Mouse (Mus musculus) induced T-regulatory cell, adult 2 months (primary cell): Measurements from ENCODE around the gene Rapgefl1.
A peak's percentile ranks its signal among the peaks of the same experiment; 100 is the strongest.
"Not testable (repeated sequence)": the region's sequence is repeated elsewhere in the genome, so short reads cannot be mapped to it uniquely, and the experiment has no call there.

Experiments
- DNase-seq: peaks from one replicate; pipeline ENCODE4 v3.0.0-alpha.2; 2012; ENCODE audit warnings: low read depth

Gene Rapgefl1

GRCm38 (mm10) chr11:98816706-98817239, 19.8 kb upstream of the Rapgefl1 start:
- DNase-seq: no peak

DNA sequence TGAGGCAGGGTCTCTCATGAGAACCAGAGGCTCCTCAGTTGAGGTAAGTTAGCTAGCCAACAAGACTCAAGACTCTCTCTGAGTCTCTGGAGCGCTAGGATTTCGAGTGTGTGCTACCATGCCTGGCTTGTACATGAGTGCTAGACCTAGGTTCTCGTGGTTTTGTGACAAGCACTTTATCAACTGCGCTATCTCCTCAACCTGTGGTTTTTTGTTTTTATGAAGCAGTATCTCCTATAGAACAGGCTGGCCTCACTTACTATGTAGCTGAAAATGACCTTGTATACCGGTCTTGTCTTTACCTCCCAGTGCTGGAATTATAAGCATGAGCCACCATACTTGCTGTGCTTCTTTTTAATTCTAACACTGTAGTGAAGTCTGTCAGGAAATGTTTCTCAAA, 15.6 kb upstream of the Rapgefl1 start:
- DNase-seq: peak; percentile 56

- DNase-seq: not testable (repeated sequence)
Observed at GRCm38 (mm10) chr11:98826071-98826470, 10.5 kb upstream of the Rapgefl1 start.

DNA sequence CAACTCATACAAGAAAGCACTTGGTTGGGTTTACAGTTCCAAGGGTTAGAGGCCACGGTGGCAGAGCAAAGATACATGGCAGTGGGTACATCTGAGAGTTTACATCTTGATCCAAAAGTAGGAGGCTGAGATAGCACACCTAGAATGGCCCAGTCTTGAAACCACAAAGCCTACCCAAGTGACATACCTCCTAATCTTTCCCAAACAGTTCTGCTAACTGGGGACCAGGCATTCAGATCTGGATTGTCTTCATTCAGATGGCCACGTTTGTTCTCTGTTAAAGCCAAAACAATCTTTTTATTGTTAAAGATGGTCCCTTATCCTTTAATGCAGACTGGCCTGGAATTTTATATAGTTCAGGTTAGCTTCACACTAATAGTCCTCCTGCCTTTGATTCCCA, 8.7 kb upstream of the Rapgefl1 start:
- DNase-seq: no peak

DNA sequence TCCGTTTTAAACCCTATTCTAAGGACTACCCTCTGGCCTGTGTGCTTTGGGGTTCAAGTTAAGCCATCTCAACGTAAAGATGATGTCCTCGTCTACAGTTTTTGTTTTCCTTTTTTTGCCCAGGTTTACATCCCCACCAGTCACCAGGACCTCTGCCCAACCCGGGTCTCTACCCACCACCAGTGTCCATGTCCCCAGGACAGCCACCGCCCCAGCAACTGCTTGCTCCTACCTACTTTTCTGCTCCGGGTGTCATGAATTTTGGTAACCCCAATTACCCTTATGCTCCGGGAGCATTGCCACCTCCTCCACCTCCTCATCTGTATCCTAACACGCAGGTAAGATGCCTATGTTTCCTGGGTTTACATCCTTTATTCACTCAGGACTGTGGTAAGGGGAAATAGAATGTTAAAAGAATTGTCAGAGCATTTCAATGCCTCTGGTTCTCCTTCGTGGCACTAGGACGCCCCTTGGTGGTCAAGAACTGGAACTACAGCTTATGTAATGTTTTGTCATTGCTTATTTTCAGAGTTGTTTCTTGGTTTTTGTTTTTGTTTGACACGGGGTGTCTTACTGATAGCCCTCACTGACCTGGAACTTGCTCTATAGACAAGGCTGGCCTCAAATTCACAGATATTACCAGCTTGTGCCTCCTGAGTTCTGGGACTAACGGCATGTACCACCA, 7.4 kb upstream of the Rapgefl1 start:
- DNase-seq: peak; percentile 83

DNA sequence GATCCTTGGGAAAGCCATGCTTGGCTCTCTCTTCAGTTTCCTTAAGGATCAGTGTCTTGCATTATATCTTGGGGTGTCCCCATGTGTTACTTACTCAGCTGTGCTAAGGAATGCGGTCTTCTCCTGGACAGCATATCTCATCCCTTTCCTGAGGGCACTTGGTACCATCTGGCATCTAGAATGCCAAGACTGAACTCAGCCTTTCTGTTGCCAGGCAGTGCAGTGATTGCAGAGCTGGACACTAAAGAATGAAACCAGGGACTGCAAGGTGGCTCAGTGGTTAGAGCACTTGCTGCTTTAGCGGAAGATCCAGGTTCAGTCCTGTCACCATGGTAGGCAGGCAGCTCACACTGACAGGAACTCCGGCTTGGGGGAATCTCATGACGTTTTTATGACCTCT, 6.7 kb upstream of the Rapgefl1 start:
- no peak for DNase-seq

- no peak for DNase-seq
Observed at GRCm38 (mm10) chr11:98835296-98835695, 1.3 kb upstream of the Rapgefl1 start.

GRCm38 (mm10) chr11:98835725-98836124, 860 bp upstream of the Rapgefl1 start:
- DNase-seq: no peak

DNA sequence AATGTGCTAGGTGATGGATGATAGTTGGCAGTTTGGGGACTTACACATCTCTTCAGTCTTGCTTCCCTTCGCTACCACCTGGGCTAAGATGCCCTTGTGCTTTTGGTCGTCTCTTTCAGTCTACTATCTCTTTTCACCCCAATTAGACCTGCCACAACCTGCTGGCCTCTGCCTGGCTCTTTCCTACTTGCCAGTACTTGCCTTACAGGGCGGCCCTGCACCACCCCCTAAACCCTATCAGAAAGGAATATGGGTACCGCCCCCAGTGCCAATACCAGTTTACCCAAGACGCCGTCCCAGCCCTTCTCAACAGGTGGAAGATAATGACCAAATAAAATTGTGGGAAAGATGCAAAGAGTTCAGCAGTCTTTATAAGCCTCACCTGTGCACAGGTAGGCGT, 457 bp upstream of the Rapgefl1 start:
- no peak for DNase-seq

GRCm38 (mm10) chr11:98837231-98837704, 683 bp downstream of the Rapgefl1 start:
- no peak for DNase-seq

DNA sequence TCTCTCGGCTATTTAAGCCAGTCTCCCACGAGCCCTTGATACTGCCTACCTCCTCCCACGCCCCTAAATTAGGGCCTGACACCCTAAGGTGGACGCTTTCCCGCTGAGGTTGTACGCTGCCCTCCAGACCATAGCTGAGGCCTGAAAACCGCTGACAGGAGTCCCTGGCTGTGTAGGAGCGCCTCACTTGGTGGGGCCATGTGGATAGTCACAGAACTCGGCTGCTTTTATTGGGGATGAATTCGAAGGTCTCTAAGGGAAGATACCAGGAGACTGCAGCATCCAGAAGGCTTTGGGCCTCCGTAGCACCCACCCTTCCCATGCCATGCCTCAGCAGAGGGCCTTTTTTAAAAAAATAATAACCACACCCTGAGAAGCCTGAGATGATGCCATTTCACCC, 1.3 kb downstream of the Rapgefl1 start:
- no peak for DNase-seq

DNA sequence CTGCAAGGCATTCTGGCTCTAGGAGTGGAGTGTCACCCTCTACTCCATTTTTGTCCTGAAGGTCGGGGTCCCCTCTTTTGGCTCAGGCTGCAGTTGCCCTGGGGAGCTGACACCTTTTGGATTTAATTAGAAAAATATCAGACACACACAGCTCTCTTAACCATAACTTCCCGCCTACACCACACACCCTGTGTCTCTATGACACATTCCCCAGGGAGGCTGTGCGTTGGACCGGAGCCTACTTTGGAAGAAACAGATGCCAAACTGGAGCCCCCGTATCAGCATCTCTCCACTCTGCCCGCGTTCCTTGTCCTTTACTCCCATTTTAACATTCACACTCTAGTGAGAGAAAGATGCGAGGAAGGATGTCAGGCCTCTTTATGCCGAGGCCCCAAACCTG, 1.9 kb downstream of the Rapgefl1 start:
- DNase-seq: no peak

DNA sequence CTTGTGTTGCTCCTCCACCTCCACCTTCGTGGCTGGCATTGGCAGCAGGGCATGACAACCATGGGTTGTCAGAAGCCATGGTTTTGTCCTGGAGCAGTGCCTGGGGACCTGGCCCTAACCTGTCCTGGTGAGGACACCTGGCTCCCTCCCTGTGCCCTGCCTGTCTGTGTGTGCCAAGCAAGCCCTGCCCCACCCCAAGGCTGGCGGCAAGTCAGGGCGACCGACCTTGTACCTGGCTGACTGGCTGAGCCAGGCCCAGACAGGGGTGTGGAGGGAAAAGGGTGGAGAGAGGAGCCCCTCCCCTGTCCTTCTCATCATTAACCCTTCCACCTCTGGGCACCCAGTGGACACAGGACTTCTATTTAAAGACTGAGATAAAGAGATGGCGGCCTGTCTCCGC, 2.8 kb downstream of the Rapgefl1 start:
- DNase-seq: no peak

DNA sequence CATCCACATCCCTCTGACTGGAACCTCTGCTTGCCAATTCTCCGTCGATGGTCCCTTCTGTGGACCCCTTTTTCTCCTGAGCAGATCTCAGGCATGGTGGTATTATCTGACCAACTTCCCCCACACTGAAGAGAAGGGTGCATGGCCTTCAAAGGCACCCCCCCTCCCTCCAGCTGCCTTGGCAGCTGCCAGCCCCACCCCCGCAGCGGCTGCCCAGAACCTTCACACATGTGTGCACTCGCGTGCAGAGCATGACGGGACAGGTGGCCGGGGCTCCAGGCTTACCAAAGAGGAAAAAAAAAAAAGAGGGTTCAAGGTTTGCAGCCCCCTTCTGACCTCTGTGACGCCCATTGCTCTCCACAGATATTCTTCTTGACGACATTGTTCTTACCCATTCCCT, 3.3 kb downstream of the Rapgefl1 start:
- no peak for DNase-seq

- no peak for DNase-seq
Observed at GRCm38 (mm10) chr11:98846016-98846415, 9.4 kb downstream of the Rapgefl1 start.

DNA sequence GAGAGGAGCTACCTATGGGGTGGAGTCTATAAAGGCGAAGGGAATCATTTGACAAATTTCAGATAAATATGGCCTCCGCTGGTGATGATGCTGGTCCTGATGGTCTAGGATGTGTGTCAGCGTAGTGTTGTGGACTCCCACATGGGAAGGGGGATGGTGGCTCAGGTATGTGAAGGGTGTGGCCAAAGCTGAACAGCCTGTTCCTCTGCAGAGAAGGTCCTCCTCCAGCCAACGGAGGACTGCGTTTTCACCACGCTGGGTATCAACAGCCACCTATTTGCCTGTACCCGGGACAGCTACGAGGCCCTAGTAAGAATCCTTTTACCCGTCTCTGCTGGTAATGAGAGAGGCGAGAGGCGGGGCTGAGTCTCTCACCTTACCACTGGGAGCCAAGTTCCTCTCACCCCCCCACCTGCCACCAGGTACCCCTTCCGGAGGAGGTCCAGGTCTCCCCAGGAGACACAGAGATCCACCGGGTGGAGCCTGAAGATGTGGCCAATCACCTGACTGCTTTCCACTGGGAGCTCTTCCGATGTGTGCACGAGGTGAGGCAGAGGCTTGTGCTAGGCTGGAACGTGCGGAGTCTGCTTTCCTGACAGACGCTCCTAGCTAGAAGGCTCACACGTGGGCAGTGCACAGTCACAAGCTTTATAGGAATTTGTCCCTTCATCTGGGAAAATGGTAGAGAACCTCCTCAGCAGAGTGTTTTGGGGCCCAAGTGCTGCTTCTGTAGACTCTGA, 10.4 kb downstream of the Rapgefl1 start:
- DNase-seq: no peak

DNA sequence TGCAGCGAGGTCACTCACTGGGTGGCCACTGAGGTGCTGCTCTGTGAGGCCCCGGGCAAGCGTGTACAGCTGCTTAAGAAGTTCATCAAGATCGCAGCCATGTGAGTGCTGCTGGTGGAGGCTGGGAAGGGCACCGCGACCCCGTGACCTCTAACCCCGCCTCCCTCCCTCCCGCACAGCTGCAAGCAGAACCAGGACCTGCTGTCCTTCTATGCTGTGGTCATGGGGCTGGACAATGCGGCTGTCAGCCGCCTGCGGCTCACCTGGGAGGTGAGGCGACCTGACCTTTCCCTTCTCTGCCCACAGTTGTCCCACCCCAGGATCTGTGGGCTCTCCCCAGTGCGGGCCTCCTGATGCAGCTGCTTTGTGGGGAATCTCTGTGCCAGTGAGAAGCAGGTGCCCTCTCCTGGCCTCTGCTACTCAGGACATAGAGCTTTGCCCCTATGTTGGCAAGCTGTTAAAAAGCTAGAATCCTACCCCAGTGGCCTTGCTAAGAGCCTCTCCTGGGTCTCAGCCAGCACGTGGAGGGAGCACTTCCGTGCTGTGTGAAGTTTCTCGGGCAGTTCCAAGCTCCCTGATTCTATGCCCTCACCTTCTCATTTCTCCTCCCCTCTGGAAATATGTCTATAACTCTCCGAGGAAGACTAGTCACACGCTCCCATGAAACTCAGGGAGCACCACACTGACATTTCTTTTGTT, 12.8 kb downstream of the Rapgefl1 start:
- DNase-seq: no peak

DNA sequence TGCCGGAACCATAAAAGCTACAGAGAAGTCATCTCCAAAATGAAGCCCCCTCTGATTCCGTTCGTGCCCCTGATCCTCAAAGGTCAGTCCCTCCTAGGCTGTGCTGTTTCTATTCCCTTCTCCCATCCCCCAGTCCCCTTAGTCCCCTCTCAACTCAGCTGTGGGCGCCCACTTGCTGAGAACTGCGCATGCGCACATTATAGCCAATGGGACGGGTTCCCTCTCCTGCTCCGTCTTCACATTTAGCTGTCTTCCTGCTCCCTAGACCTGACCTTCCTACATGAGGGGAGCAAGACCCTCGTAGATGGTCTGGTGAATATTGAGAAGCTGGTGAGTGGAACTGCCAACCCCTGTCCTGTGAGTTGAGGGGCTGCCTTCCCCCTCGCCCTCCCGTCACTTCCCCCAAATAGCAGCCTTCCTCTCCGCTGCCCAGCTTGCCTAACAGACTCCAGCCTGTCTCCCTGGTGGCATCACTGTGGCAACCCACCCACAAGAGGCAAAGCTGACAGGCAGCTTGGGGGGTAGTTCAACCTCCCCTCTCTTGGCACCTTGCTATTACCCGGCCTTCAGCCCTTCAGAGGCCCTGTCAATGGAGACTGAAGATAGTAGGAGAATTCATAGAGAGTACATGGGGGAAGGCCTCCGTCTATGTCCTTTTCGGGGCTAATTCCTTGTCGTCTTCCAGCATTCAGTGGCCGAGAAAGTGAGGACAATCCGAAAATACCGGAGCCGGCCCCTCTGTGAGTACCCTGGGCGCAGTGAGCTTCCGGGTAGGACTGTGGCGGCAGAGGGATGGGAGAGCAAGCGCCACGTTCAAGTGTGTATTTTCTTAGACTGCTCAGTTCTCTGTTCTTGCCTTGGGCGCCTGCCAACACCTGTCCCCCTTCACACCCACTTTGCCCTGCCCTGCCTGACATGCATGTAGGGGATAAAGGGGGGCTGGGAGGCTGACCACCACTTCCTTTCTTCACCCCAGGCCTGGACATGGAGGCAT, 13.8 kb downstream of the Rapgefl1 start:
- no peak for DNase-seq

GRCm38 (mm10) chr11:98854116-98854515, 17.5 kb downstream of the Rapgefl1 start:
- no peak for DNase-seq

DNA sequence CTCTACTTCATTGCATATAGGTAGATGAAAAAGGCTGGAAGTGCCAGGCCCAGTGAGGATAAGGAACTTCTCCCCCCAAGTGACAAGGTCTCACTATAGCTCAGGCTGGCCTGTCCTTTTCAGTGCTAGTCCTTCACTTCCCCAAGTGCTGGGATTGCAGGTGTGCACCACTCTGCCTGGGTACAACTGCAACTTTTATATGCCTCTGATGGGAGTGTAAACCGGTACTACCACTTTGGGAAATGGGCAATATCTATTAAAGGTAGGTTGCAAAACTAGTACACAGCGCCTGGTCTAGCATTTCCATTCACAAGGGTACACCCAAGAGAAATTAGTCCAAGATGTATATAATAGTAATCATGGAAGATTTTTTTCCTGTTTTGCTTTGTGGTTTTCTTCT, 18.1 kb downstream of the Rapgefl1 start:
- DNase-seq: no peak
